28 mouse cellular contexts compared by ENCODE assay signal in the genomic region with DNA sequence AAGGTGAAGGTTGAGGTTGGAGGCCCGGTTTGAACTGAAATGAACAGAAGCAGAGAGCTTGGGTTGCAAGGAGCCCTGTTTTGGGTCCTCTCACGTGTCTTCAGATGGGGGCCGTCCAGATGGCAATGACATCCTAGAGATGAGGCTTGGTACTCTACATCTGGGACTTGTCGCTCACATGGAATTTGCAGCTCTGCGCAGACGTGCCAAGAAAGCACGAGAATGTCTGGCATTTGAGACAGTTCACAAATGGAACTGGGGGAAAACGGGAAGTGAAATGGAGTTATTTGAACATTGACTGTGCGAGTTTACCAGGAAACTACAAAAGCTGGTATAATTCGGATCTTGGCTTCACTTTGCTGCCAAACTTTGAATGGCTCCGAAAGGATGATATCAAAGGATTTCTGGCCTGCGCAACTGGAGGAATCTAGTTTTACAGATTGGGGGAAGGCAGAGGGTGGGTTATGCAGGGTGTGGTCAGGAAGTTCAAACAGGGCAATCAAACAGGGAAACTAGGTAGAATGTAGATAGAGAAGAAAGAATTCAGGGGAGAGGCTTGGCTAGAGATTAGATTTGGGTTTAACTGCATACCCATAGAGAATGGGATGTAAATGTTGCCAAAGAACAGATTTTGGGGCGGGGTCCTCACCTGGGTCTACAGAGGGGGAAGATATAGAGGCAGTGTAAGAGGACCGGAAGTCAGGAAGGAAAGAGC. TPM values are rescaled to one million over a fixed set of nuclear protein-coding genes. Genes with fewer than 3 reads are reported as not detected.
A peak's percentile ranks its signal among the peaks of the same experiment; 100 is the strongest.
DNase-seq lines count a peak whose midpoint lies in the region; ATAC-seq and TF ChIP-seq lines count a peak whose summit lies in the region.
"Had no signal": no experiment of that assay in that cellular context is flagged by ENCODE, and none has a peak within 500 bp of the region (broad histone marks: within the 10 kb centered on the region; RNA-seq: fewer than 3 reads in every experiment).

No protein-coding gene starts in this region.

- no peak overlapping the region for H3K9ac ChIP-seq in lung, embryonic 14.5 days
- no peak overlapping the region for H3K9ac ChIP-seq in stomach, postnatal 0 days (ENCODE audit: low read length)
- H3K9ac ChIP-seq: forebrain, embryonic 13.5 days; heart, embryonic 12.5 days; hindbrain, embryonic 14.5 days; liver, embryonic 12.5 days; midbrain, embryonic 12.5 days had no signal

- ATAC-seq in lung, embryonic 14.5 days (ENCODE audit: insufficient read depth), result no peak
- peak; percentile 69 for ATAC-seq in stomach, postnatal 0 days (ENCODE audit: low FRiP score, low TSS enrichment)
- ATAC-seq: CD4-positive, CD25-positive, alpha-beta regulatory T cell, adult 4 months; forebrain, embryonic 13.5 days; liver, embryonic 12.5 days; Patski had no signal

- H3K4me2 ChIP-seq in lung, embryonic 14.5 days, result no peak overlapping the region
- no peak overlapping the region for H3K4me2 ChIP-seq in stomach, postnatal 0 days (replicated peaks; ENCODE audit: low read depth)
- H3K4me2 ChIP-seq: forebrain, embryonic 13.5 days; heart, embryonic 12.5 days; hindbrain, embryonic 14.5 days; liver, embryonic 12.5 days; midbrain, embryonic 12.5 days had no signal

- no peak overlapping the region for H3K27ac ChIP-seq in lung, embryonic 14.5 days (ENCODE audit: low read depth)
- no peak overlapping the region for H3K27ac ChIP-seq in stomach, postnatal 0 days (replicated peaks)
- H3K27ac ChIP-seq: forebrain, embryonic 13.5 days; heart, adult 2 months; hindbrain, embryonic 14.5 days; liver, embryonic 12.5 days; midbrain, embryonic 12.5 days had no signal

- no peak for TF ChIP-seq POLR2A in lung, adult 2 months (IDR thresholded peaks at IDR 0.05; ENCODE audit: borderline replicate concordance, extremely low read depth, low read depth, low read length)

- H3K36me3 ChIP-seq in lung, embryonic 14.5 days (ENCODE audit: insufficient read depth), result no peaks in the 10 kb centered on the region
- H3K36me3 ChIP-seq in stomach, postnatal 0 days (ENCODE audit: control insufficient read depth, insufficient read depth, low read length), result no peaks in the 10 kb centered on the region
- H3K36me3 ChIP-seq: G1E; heart, embryonic 12.5 days; liver, embryonic 12.5 days; midbrain, embryonic 12.5 days had no signal

- TF ChIP-seq CTCF in lung, embryonic 14.5 days (IDR thresholded peaks at IDR 0.05; ENCODE audit: low read depth), result no peak
- no peak for TF ChIP-seq CTCF in lung, adult 2 months (IDR thresholded peaks at IDR 0.05; ENCODE audit: insufficient read depth, low read length)
- no peak for TF ChIP-seq CTCF in stomach, postnatal 0 days (IDR thresholded peaks at IDR 0.05; ENCODE audit: low read depth)

- H3K4me1 ChIP-seq in lung, embryonic 14.5 days (ENCODE audit: insufficient read depth), result no peaks in the 10 kb centered on the region
- H3K4me1 ChIP-seq in lung, adult 2 months (ENCODE audit: control insufficient read depth, insufficient read depth, low read length), result no peaks in the 10 kb centered on the region
- no peaks in the 10 kb centered on the region for H3K4me1 ChIP-seq in stomach, postnatal 0 days (replicated peaks; ENCODE audit: control insufficient read depth, insufficient read depth)
- H3K4me1 ChIP-seq: forebrain, embryonic 13.5 days; liver, embryonic 12.5 days; megakaryocyte, embryonic 14.5 days; midbrain, embryonic 12.5 days had no signal

- H3K27me3 ChIP-seq in lung, embryonic 14.5 days (ENCODE audit: insufficient read depth, low read length), result no peaks in the 10 kb centered on the region
- H3K27me3 ChIP-seq in stomach, postnatal 0 days (ENCODE audit: control insufficient read depth, insufficient read depth, low read length), result no peaks in the 10 kb centered on the region
- H3K27me3 ChIP-seq: heart, embryonic 12.5 days; liver, embryonic 12.5 days; megakaryocyte, embryonic 14.5 days; midbrain, embryonic 12.5 days; Patski had no signal

- 54% methylated on average over 14 of the region's 14 CpGs for WGBS in lung, embryonic 14.5 days
- 63% methylated on average over 14 of the region's 14 CpGs for WGBS in lung, adult 2 months
- 51% methylated on average over 14 of the region's 14 CpGs for WGBS in stomach, postnatal 0 days

- no peak for TF ChIP-seq EP300 in stomach, postnatal 0 days (optimal IDR thresholded peaks at IDR 0.05)

- peak; percentile 72 for DNase-seq in lung, embryonic 14.5 days
- DNase-seq in lung, adult 2 months, result no peak
- DNase-seq in ZHBTc4 (ENCODE audit: low read depth, low spot score), result peak; percentile 83
- DNase-seq in lung, postnatal 14 days, result peak; percentile 29
- peak; percentile 24 for DNase-seq in stomach, postnatal 0 days (ENCODE audit: low spot score)
- no peak for DNase-seq in adrenal gland, postnatal 4 days (ENCODE audit: low spot score in 2 of 2)
- DNase-seq in gastrocnemius, postnatal 25 days, result no peak
- DNase-seq in gastrocnemius, adult 18-20 months (ENCODE audit: low spot score), result no peak
- DNase-seq: adrenal gland, postnatal 36 days; cerebellum, adult 8-10 months; cerebellum, postnatal 25 days; gastrocnemius, postnatal 36 days; heart, adult 2 months; kidney, adult 11 months; kidney, postnatal 14 days; left cerebral cortex, postnatal 4 days; thymus, adult 2 months; thymus, postnatal 4 days had no signal

- H3K4me3 ChIP-seq in lung, embryonic 14.5 days (ENCODE audit: low read depth, low read length), result no peak overlapping the region
- no peak overlapping the region for H3K4me3 ChIP-seq in lung, adult 2 months (replicated peaks; ENCODE audit: extremely low read depth, low read depth, low read length)
- H3K4me3 ChIP-seq in stomach, postnatal 0 days (ENCODE audit: low read depth, low read length), result no peak overlapping the region
- H3K4me3 ChIP-seq: forebrain, embryonic 13.5 days; heart, adult 2 months; heart, embryonic 12.5 days; liver, embryonic 12.5 days; megakaryocyte, embryonic 14.5 days; midbrain, embryonic 12.5 days; myocyte had no signal

- no peaks in the 10 kb centered on the region for H3K9me3 ChIP-seq in lung, embryonic 14.5 days (ENCODE audit: low read depth, low read length)
- H3K9me3 ChIP-seq in stomach, postnatal 0 days (ENCODE audit: control insufficient read depth, low read length), result no peaks in the 10 kb centered on the region
- H3K9me3 ChIP-seq: forebrain, embryonic 13.5 days; G1E; heart, embryonic 12.5 days; liver, embryonic 12.5 days; megakaryocyte, embryonic 14.5 days; midbrain, embryonic 12.5 days had no signal

RNA-seq across cellular contexts. Expression of a gene that starts 12.0 kb away (rescaled TPM):
- 24.5 and 26.1 TPM in 2 replicates for polyA plus RNA-seq in lung, embryonic 14.5 days (2014; fragmentation: Nextera tagmentation; extraction: Ambion mirVana)
- polyA plus RNA-seq in lung, adult 2 months (2012; rRNA removed), result 16.6 and 18.7 TPM in 2 replicates
- polyA plus RNA-seq in stomach, postnatal 0 days (2015; fragmentation: Nextera tagmentation; extraction: Ambion mirVana), result 4.8 and 5.6 TPM in 2 replicates
- total RNA-seq in adrenal gland, postnatal 4 days (2021), result 10 to 100 TPM in 1 of 2 experiments, 1 to 10 TPM in 1; 8.1 to 11.4 TPM
- 1 to 10 TPM; 1.4 to 6.4 TPM for total RNA-seq in gastrocnemius, postnatal 25 days (2021)
- 1 to 10 TPM; 1.4 to 1.8 TPM for total RNA-seq in gastrocnemius, adult 18-20 months (2021)
- polyA plus RNA-seq: G1E had no signal

Comparison
In these comparisons a context has a peak if more than half of its experiments do, and no peak if none do; other contexts are left out.
1. DNase-seq: peak in lung, embryonic 14.5 days (single experiment), ZHBTc4 (single experiment), lung, postnatal 14 days (single experiment) and stomach, postnatal 0 days (single experiment); none in lung, adult 2 months (single experiment), adrenal gland, postnatal 4 days (0 of 2), gastrocnemius, postnatal 25 days (single experiment) and gastrocnemius, adult 18-20 months (single experiment).